Mouse (Mus musculus) heart, postnatal 0 days (tissue): ENCODE measurements around the gene Dio2.

Source experiments
- CTCF ChIP-seq: IDR thresholded peaks from 2 replicates; pipeline ENCODE4 v1.5.1; 2016; ENCODE audit warnings: antibody characterized with exemption, control low read depth, low read depth
- EP300 ChIP-seq: IDR thresholded peaks from 2 replicates; pipeline ENCODE4 v1.6.1; 2016; ENCODE audit warnings: antibody characterized with exemption, low read depth

DNA sequence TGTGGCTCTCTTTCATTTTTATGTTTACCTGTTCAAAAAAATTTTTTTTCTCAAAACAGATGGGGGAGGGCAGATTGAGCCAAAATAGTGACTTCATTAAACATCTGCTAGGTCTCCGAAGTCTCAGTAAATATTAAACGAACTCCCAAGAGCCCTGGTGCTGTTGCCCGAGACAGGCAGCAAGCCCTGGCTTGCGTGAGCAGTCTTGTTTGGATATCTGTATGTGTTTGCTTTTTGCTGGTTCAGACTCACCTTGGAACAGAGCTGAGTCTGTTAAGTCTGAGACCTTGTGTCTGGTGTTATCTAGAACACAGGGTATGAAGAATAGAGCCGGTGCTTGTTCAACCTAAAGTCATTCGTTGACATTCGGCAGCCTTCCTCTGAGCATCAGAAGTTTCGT, 13.1 kb downstream of the Dio2 start:
- TF ChIP-seq CTCF (no peak), EP300 (no peak)
